ENCODE assay signal across 8 mouse cellular contexts in genomic region chr15:102761745-102762378, GRCm38 (mm10). TPM values are rescaled to one million over a fixed set of nuclear protein-coding genes. Genes with fewer than 3 reads are reported as not detected.
DNase-seq lines count a peak whose midpoint lies in the region; ATAC-seq and TF ChIP-seq lines count a peak whose summit lies in the region.

No protein-coding gene starts in this region.

- H3K9me3 ChIP-seq in forebrain, embryonic 16.5 days (ENCODE audit: control insufficient read depth, low read length): no peaks in the 10 kb centered on the region
- H3K9me3 ChIP-seq in liver, postnatal 0 days (ENCODE audit: low read length): no peaks in the 10 kb centered on the region
- no peaks in the 10 kb centered on the region for H3K9me3 ChIP-seq in neural tube, embryonic 13.5 days

- peaks cover 21% of the 10 kb centered on the region for H3K27me3 ChIP-seq in forebrain, embryonic 16.5 days (replicated peaks; ENCODE audit: control insufficient read depth, insufficient read depth, low read length)
- no peaks in the 10 kb centered on the region for H3K27me3 ChIP-seq in kidney, adult 2 months (replicated peaks; ENCODE audit: control insufficient read depth, insufficient read depth, low read length)
- peaks cover 24% of the 10 kb centered on the region for H3K27me3 ChIP-seq in liver, postnatal 0 days (ENCODE audit: insufficient read depth, low read length)
- peaks cover 60% of the 10 kb centered on the region for H3K27me3 ChIP-seq in neural tube, embryonic 13.5 days

- DNase-seq in urinary bladder, postnatal 36 days (ENCODE audit: low spot score in 2 of 2): peak; percentile 27 to 51
- DNase-seq in urinary bladder, adult 18-20 months (ENCODE audit: low spot score in 2 of 2): no peak
- peak; percentile 64 for DNase-seq in kidney, adult 2 months
- DNase-seq in liver, postnatal 0 days: peak; percentile 40
- DNase-seq in thymus, postnatal 10 days (ENCODE audit: low spot score in 2 of 2): no peak

- H3K4me3 ChIP-seq in forebrain, embryonic 16.5 days (replicated peaks; ENCODE audit: low read length): no peak overlapping the region
- H3K4me3 ChIP-seq in kidney, adult 2 months (ENCODE audit: insufficient read depth, low read depth, low read length): no peak overlapping the region
- H3K4me3 ChIP-seq in liver, postnatal 0 days (ENCODE audit: low read depth, low read length): no peak overlapping the region
- no peak overlapping the region for H3K4me3 ChIP-seq in neural tube, embryonic 13.5 days

- H3K27ac ChIP-seq in forebrain, embryonic 16.5 days (ENCODE audit: low read length): no peak overlapping the region
- no peak overlapping the region for H3K27ac ChIP-seq in kidney, adult 2 months (ENCODE audit: insufficient read depth, low read depth, low read length)
- no peak overlapping the region for H3K27ac ChIP-seq in liver, postnatal 0 days (ENCODE audit: low read depth)
- H3K27ac ChIP-seq in neural tube, embryonic 13.5 days (replicated peaks): no peak overlapping the region

- H3K36me3 ChIP-seq in forebrain, embryonic 16.5 days (ENCODE audit: control insufficient read depth, insufficient read depth): no peaks in the 10 kb centered on the region
- H3K36me3 ChIP-seq in kidney, adult 2 months (ENCODE audit: control insufficient read depth, insufficient read depth, low read length): no peaks in the 10 kb centered on the region
- no peaks in the 10 kb centered on the region for H3K36me3 ChIP-seq in liver, postnatal 0 days (replicated peaks; ENCODE audit: insufficient read depth, low read length)
- H3K36me3 ChIP-seq in neural tube, embryonic 13.5 days: no peaks in the 10 kb centered on the region

- no peak overlapping the region for H3K4me2 ChIP-seq in forebrain, embryonic 16.5 days (ENCODE audit: low read length)
- H3K4me2 ChIP-seq in liver, postnatal 0 days (ENCODE audit: low read depth, low read length): no peak overlapping the region
- H3K4me2 ChIP-seq in neural tube, embryonic 13.5 days: no peak overlapping the region

- TF ChIP-seq CTCF in kidney, adult 2 months (conservative IDR thresholded peaks at IDR 0.05; ENCODE audit: insufficient read depth, insufficient read length, low read depth, low read length): peak; percentile 79
- TF ChIP-seq CTCF in liver, postnatal 0 days (IDR thresholded peaks at IDR 0.05; ENCODE audit: low read depth): peak; percentile 68

- ATAC-seq in cerebellum, adult (ENCODE audit: insufficient number of reproducible peaks, low FRiP score, low TSS enrichment): peak; percentile 80
- ATAC-seq in forebrain, embryonic 16.5 days: peak; percentile 90
- no peak for ATAC-seq in liver, postnatal 0 days
- ATAC-seq in neural tube, embryonic 13.5 days (ENCODE audit: low read depth): peak; percentile 90

- no peak for TF ChIP-seq POLR2A in kidney, adult 2 months (IDR thresholded peaks at IDR 0.05; ENCODE audit: low read depth, low read length)

- WGBS in forebrain, embryonic 16.5 days: 9% methylated on average over 7 of the region's 7 CpGs
- 13% methylated on average over 7 of the region's 7 CpGs for WGBS in kidney, adult 2 months
- 13% methylated on average over 7 of the region's 7 CpGs for WGBS in liver, postnatal 0 days (ENCODE audit: insufficient replicate concordance)
- WGBS in neural tube, embryonic 13.5 days: 13% methylated on average over 7 of the region's 7 CpGs

- no peaks in the 10 kb centered on the region for H3K4me1 ChIP-seq in forebrain, embryonic 16.5 days (replicated peaks; ENCODE audit: control insufficient read depth, insufficient read depth, low read length)
- H3K4me1 ChIP-seq in kidney, adult 2 months (ENCODE audit: control insufficient read depth, insufficient read depth, low read length): no peaks in the 10 kb centered on the region
- H3K4me1 ChIP-seq in liver, postnatal 0 days (ENCODE audit: insufficient read depth): no peaks in the 10 kb centered on the region
- H3K4me1 ChIP-seq in neural tube, embryonic 13.5 days (replicated peaks): no peaks in the 10 kb centered on the region

- TF ChIP-seq EP300 in liver, postnatal 0 days (IDR thresholded peaks at IDR 0.05; ENCODE audit: low read depth): no peak

- no peak overlapping the region for H3K9ac ChIP-seq in forebrain, embryonic 16.5 days (replicated peaks; ENCODE audit: low read depth, low read length)
- no peak overlapping the region for H3K9ac ChIP-seq in liver, postnatal 0 days (replicated peaks)
- H3K9ac ChIP-seq in neural tube, embryonic 13.5 days: no peak overlapping the region

RNA-seq across cellular contexts. Expression of gene Calcoco1, which starts 39.9 kb away (rescaled TPM):
- 80.6 and 87.7 TPM in 2 replicates for polyA plus RNA-seq in forebrain, embryonic 16.5 days (2015; fragmentation: Nextera tagmentation; extraction: Ambion mirVana)
- 57.7 and 60.6 TPM in 2 replicates for polyA plus RNA-seq in kidney, adult 2 months (2012; rRNA removed)
- polyA plus RNA-seq in liver, postnatal 0 days (2015; fragmentation: Nextera tagmentation; extraction: Ambion mirVana): 11.1 and 14.0 TPM in 2 replicates
- 35.7 and 41.9 TPM in 2 replicates for polyA plus RNA-seq in neural tube, embryonic 13.5 days (2015; fragmentation: Nextera tagmentation; extraction: Ambion mirVana)

Comparison
In these comparisons a context has a peak if more than half of its experiments do, and no peak if none do; other contexts are left out.
1. DNase-seq: peak in urinary bladder, postnatal 36 days (2 of 2), kidney, adult 2 months (single experiment) and liver, postnatal 0 days (single experiment); none in urinary bladder, adult 18-20 months (0 of 2) and thymus, postnatal 10 days (0 of 2).